Mouse (Mus musculus) olfactory bulb, adult 2 months (tissue): ENCODE results near the gene Abca3. TPM values are rescaled to one million over a fixed set of nuclear protein-coding genes. Genes with fewer than 3 reads are reported as not detected.

ENCODE experiments used
- H3K27ac ChIP-seq: fragments of 200-500 bp; 2 replicates; pipeline ENCODE4 v1.5.1; 2012; ENCODE audit warnings: low read depth, low read length; ENCODE audit not compliant: insufficient read depth
- H3K4me1 ChIP-seq: fragments of 200-500 bp; 2 replicates; pipeline ENCODE4 v1.6.1; 2012; ENCODE audit warnings: low read length; ENCODE audit not compliant: control insufficient read depth, insufficient read depth
- H3K4me3 ChIP-seq: fragments of 200-500 bp; 2 replicates; pipeline ENCODE4 v1.5.1; 2012; ENCODE audit warnings: mild to moderate bottlenecking, low read depth, low read length, moderate library complexity; ENCODE audit not compliant: insufficient read depth
- CTCF ChIP-seq: fragments of 200-500 bp; IDR thresholded peaks from 2 replicates; pipeline ENCODE4 v1.5.1; 2012; ENCODE audit warnings: low read depth, mild to moderate bottlenecking, low read length, moderate library complexity; ENCODE audit not compliant: insufficient read depth
- POLR2A ChIP-seq: fragments of 200-500 bp; IDR thresholded peaks from 2 replicates; pipeline ENCODE4 v1.6.1; 2012; ENCODE audit warnings: mild to moderate bottlenecking, low read depth, low read length, moderate library complexity; ENCODE audit not compliant: insufficient read depth
- WGBS: fragments of 180-500 bp; shearing (Covaris S2); methylation state at CpG from one replicate; pipeline ENCODE4 v1.1.7; 2018; 5-methylcytosine and 5-hydroxymethylcytosine counted together
- polyA plus RNA-seq: library from polyadenylated mRNA; stranded (reverse); fragments of >200 nt; gene quantifications from 2 replicates; pipeline ENCODE4 v1.2.4, GENCODE M21; 2012; ENCODE audit warnings: low replicate concordance; ENCODE audit not compliant: missing spikeins, insufficient read depth, insufficient read length

Abca3 gene
- polyA plus RNA-seq, 1 experiment, result not detected

DNA sequence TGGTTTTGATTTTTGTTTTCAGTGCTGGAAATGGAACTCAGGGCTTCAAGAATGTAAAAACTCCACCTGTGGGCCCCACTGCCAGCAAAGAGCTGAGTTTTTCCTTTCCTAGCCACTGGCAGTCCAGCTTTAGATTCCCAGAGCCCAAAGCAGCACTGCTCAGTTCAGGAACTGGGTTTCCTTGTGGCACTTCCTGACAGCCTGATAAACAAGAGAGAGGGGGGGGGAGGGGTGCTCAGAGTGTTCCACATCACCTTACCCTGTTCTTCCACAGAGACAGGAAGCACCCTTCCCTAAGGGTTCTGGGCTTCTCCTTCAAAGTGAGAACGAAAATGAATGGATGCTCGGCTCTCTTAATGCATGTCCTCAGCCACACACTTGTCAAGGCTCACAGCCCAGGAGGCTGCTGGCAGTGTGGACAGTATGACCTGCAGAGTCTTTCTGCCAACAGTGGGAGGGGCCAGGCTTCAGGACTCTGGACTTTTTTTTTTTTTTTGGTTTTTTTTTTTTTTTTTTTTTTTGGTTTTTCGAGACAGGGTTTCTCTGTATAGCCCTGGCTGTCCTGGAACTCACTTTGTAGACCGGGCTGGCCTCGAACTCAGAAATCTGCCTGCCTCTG lies 23.5 kb downstream of the Abca3 start:
- TF ChIP-seq POLR2A, result no peak
- TF ChIP-seq CTCF, result no peak
- Histone ChIP-seq H3K4me3 (no peak overlapping the region), H3K4me1 (no peaks in the 10 kb centered on the region), H3K27ac (no peak overlapping the region)
- WGBS, result 78% methylated on average over 5 of the region's 5 CpGs

DNA sequence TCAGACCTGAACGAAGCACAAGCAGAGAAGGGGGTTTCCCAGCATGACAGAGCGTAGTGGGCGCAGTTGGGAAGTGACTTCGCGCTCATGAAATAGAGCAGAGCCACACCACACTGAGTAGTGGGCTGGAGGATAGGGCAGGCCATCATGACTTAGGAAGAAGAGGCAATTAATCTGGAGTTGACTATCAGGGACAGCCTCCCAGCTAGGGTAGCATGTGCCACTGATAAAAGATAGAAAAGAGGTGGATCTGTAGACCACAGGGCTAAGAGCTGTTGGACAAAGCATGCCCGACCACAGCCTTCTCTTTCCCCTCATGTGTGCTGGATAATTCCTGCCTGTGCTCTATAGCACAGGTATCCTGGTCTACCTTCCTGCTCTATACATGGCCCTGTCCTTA lies 24.1 kb downstream of the Abca3 start:
- Histone ChIP-seq H3K4me1 (no peaks in the 10 kb centered on the region), H3K27ac (no peak overlapping the region), H3K4me3 (no peak overlapping the region)
- TF ChIP-seq CTCF (no peak), POLR2A (no peak)
- 93% methylated on average over 6 of the region's 6 CpGs for WGBS

DNA sequence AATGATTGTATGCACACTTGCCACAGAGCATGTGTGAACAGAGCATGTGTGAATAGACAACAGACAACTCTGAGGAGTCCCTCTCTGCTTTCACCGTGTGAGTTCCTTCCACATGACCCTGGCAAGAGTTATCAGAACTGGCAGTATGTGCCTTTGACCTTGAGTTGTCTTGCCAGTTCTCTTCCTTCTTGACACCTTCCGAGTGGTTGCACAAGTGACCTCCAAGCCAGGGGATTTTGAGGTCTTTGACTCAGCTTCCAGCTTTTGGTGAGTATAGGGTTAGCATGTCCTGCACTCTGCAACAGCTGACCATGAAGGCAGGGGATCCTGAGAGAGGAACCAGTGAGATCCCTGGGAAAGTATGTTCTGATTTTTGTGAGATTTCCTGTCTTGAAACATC lies 26.7 kb downstream of the Abca3 start:
- 85% methylated on average over 2 of the region's 2 CpGs for WGBS
- Histone ChIP-seq H3K27ac (no peak overlapping the region), H3K4me1 (no peaks in the 10 kb centered on the region), H3K4me3 (no peak overlapping the region)
- TF ChIP-seq CTCF (no peak), POLR2A (no peak)

DNA sequence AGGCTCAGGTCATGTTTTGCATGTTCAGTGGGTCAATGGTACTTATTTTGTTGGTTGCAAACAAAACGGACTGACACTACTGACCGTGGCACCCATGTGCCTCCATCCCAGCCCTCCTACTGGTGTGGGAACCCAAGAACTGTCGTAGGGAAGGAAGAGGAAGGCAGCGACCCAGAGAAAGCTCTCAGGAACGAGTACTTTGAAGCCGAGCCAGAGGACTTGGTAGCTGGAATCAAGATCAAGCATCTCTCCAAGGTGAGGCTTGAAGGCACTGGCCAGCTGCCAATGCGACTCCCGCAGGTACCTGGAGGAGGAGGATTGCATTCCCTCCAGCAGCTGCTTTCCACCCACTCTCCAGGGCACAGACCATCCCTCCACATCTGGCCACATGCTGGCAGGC lies 32.0 kb downstream of the Abca3 start:
- TF ChIP-seq CTCF, result no peak
- no peak for TF ChIP-seq POLR2A
- no peak overlapping the region for H3K27ac ChIP-seq
- WGBS, result 83% methylated on average over 8 of the region's 8 CpGs
- H3K4me1 ChIP-seq, result no peaks in the 10 kb centered on the region
- no peak overlapping the region for H3K4me3 ChIP-seq

GRCm38 (mm10) chr17:24388711-24389110 lies 37.0 kb downstream of the Abca3 start:
- no peak for TF ChIP-seq CTCF
- no peak for TF ChIP-seq POLR2A
- WGBS, result 92% methylated on average over 5 of the region's 5 CpGs
- Histone ChIP-seq H3K4me1 (no peaks in the 10 kb centered on the region), H3K27ac (no peak overlapping the region), H3K4me3 (no peak overlapping the region)

DNA sequence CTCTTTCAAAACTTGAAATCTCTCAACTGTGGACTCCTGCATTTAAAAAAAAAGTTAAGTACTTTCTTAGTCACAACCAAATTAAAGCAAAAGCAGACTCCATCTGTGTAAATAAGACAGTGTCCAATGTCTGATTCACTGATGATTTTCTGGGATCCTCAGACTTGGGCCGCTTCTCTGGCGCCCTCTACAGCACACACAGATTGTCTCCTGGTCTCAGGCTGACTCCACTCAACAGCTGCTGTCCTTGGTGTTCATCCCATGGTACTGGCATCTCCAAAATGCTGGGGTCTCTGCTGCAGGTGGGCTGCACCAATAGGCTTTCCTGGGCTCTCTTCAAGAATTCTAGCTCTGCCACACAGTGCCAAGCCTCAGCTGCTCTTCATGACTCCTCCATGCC lies 38.1 kb downstream of the Abca3 start:
- Histone ChIP-seq H3K4me1 (no peaks in the 10 kb centered on the region), H3K4me3 (no peak overlapping the region), H3K27ac (no peak overlapping the region)
- 7% methylated on average over 2 of the region's 2 CpGs for WGBS
- no peak for TF ChIP-seq CTCF
- TF ChIP-seq POLR2A, result no peak

DNA sequence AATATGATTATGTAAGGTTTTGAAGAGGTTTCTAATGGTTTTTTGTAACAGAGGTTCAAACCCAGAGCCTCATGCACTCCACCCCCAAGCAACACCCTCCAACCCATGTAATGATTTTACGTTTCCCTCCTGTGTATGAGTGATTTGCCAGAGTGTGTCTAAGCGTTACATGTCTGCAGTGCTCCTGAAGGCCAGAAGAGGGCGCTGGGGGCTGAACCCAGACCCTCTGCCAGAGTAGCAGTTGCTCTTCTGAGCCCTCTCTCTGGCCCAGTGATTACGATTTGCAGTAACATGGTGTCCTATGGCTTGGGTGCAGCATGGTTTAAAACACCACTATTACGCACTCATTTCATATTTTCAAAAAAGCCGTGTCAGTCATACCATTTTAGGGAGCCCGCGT lies 39.4 kb downstream of the Abca3 start:
- no peak for TF ChIP-seq POLR2A
- TF ChIP-seq CTCF, result no peak
- Histone ChIP-seq H3K4me3 (no peak overlapping the region), H3K4me1 (no peaks in the 10 kb centered on the region), H3K27ac (no peak overlapping the region)
- WGBS, result 72% methylated on average over 8 of the region's 8 CpGs

DNA sequence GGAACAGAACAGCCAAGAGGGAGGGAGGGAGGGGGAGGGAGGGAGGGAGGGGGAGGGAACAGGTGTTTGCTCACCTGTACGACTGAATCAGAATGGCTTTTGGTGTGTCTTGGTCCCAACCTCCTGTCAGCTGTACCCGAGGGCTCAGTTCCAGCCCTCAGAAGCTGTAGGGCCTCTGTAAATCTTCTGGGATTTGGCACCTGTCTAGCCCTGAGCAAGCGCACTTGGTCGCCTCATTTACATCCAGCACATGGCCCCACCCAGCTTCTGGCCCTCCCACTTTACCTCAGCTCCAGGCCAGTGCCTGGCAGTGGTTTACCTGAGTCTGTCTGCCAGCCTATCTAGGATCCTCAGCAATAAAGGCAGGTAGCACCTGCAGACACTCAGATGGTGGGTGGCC lies 41.8 kb downstream of the Abca3 start:
- no peak for TF ChIP-seq CTCF
- no peak for TF ChIP-seq POLR2A
- 52% methylated on average over 4 of the region's 4 CpGs for WGBS
- H3K27ac ChIP-seq, result no peak overlapping the region
- H3K4me3 ChIP-seq, result no peak overlapping the region
- no peaks in the 10 kb centered on the region for H3K4me1 ChIP-seq

- Histone ChIP-seq H3K27ac (no peak overlapping the region), H3K4me3 (no peak overlapping the region), H3K4me1 (no peaks in the 10 kb centered on the region)
- 90% methylated on average over 7 of the region's 7 CpGs for WGBS
- TF ChIP-seq CTCF (no peak), POLR2A (no peak)
Measured at GRCm38 (mm10) chr17:24394456-24394855, 42.7 kb downstream of the Abca3 start.

- Histone ChIP-seq H3K27ac (no peak overlapping the region), H3K4me3 (no peak overlapping the region), H3K4me1 (no peaks in the 10 kb centered on the region)
- TF ChIP-seq CTCF (no peak), POLR2A (no peak)
- WGBS, result 84% methylated on average over 3 of the region's 3 CpGs
Measured at GRCm38 (mm10) chr17:24402371-24402770, 50.6 kb downstream of the Abca3 start.
